Mouse (Mus musculus): ENCODE data around the gene Ptk7.

The Ptk7 gene

GRCm38 (mm10) chr17:46628791-46629684 is at the start of gene Ptk7:
Ptk7 (minus strand) TSS chr17:46629504.
- DNase-seq (ENCODE audit: low spot score) = peak; percentile 80

- DNase-seq (ENCODE audit: low spot score) = no peak
Observed at GRCm38 (mm10) chr17:46678911-46679310, 49.6 kb upstream of the Ptk7 start.

- no peak for DNase-seq (ENCODE audit: low spot score)
Observed at GRCm38 (mm10) chr17:46678416-46678815, 49.1 kb upstream of the Ptk7 start, which contains the start of gene Mea1. Mea1 (plus strand) TSS chr17:46678793.

GRCm38 (mm10) chr17:46674530-46675283 is 45.4 kb upstream of the Ptk7 start:
- no peak for DNase-seq (ENCODE audit: low spot score)

GRCm38 (mm10) chr17:46673850-46674529 is 44.7 kb upstream of the Ptk7 start, which contains the start of gene Rrp36:
Rrp36 (minus strand) TSS chr17:46674352.
- DNase-seq (ENCODE audit: low spot score) = peak; percentile 92

- no peak for DNase-seq (ENCODE audit: low spot score)
Observed at GRCm38 (mm10) chr17:46669911-46670310, 40.6 kb upstream of the Ptk7 start.

- no peak for DNase-seq (ENCODE audit: low spot score)
Observed at GRCm38 (mm10) chr17:46667712-46668111, 38.4 kb upstream of the Ptk7 start.

GRCm38 (mm10) chr17:46662730-46663129 is 33.4 kb upstream of the Ptk7 start:
- no peak for DNase-seq (ENCODE audit: low spot score)

- no peak for DNase-seq (ENCODE audit: low spot score)
Observed at GRCm38 (mm10) chr17:46661981-46662380, 32.7 kb upstream of the Ptk7 start.

- no peak for DNase-seq (ENCODE audit: low spot score)
Observed at GRCm38 (mm10) chr17:46661351-46661750, 32.0 kb upstream of the Ptk7 start.

GRCm38 (mm10) chr17:46656054-46656453 is 26.8 kb upstream of the Ptk7 start:
- no peak for DNase-seq (ENCODE audit: low spot score)

GRCm38 (mm10) chr17:46651755-46652547 is 22.6 kb upstream of the Ptk7 start:
- DNase-seq (ENCODE audit: low spot score) = no peak

- no peak for DNase-seq (ENCODE audit: low spot score)
Observed at GRCm38 (mm10) chr17:46651292-46651691, 22.0 kb upstream of the Ptk7 start.

GRCm38 (mm10) chr17:46650232-46651031 is 21.1 kb upstream of the Ptk7 start, which contains the start of gene Cul7:
Cul7 (plus strand) TSS chr17:46650337.
- DNase-seq (ENCODE audit: low spot score) = peak; percentile 93

- no peak for DNase-seq (ENCODE audit: low spot score)
Observed at GRCm38 (mm10) chr17:46649811-46650210, 20.5 kb upstream of the Ptk7 start.

GRCm38 (mm10) chr17:46648436-46648835 is 19.1 kb upstream of the Ptk7 start:
- DNase-seq (ENCODE audit: low spot score) = no peak

- no peak for DNase-seq (ENCODE audit: low spot score)
Observed at GRCm38 (mm10) chr17:46647279-46647678, 18.0 kb upstream of the Ptk7 start.

GRCm38 (mm10) chr17:46646322-46646662 is 17.0 kb upstream of the Ptk7 start:
- DNase-seq (ENCODE audit: low spot score) = no peak

- peak; percentile 99 for DNase-seq (ENCODE audit: low spot score)
Observed at GRCm38 (mm10) chr17:46645561-46646321, 16.4 kb upstream of the Ptk7 start, which contains the start of the genes Klc4 and Mrpl2. Klc4 (minus strand) TSS chr17:46646022. Mrpl2 (plus strand) TSS chr17:46646229.

All from urinary bladder, postnatal 14 days (tissue).